Mouse (Mus musculus): ENCODE measurements around the gene Timm23. TPM values are rescaled to one million over a fixed set of nuclear protein-coding genes. Genes with fewer than 3 reads are reported as not detected.

The Timm23 gene
- total RNA-seq (2023): 10 to 100 TPM; 64.0 to 74.5 TPM

DNA sequence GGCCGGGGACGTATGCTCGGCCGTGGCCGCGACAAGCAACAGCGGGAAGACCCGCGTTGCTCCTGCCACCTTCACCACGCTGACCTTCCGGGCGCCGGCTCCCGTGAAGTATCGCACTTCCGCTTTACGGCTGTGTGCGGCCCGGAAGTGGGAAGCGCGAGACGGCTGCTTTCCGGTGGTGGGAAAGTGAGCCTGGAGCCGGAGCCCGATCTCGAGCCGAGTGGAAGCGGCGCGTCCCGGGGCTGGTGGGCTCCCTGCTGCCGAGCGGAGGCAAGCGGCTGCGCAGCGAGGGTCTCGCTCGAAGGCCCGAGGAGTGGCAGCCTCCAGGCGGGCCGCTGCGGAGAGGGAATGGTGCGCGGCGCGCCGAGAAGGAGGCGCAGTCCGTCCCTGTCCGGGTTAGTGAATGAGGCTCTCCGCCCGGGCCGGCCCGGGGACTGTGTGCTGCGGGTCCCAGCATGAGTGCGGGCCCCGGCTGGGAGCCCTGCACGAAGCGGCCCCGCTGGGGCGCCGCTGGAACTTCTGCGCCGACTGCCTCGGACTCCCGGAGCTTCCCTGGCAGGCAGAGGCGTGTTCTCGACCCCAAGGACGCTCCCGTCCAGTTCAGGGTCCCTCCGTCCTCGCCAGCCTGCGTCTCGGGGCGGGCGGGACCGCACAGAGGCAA lies at the start of gene Timm23, which contains the start of gene Parg:
Gene Timm23 (minus strand): TSS at position 108 of the 661 bp plus-strand sequence.
Gene Parg (plus strand): TSS at position 159 of the 661 bp plus-strand sequence.

DNA sequence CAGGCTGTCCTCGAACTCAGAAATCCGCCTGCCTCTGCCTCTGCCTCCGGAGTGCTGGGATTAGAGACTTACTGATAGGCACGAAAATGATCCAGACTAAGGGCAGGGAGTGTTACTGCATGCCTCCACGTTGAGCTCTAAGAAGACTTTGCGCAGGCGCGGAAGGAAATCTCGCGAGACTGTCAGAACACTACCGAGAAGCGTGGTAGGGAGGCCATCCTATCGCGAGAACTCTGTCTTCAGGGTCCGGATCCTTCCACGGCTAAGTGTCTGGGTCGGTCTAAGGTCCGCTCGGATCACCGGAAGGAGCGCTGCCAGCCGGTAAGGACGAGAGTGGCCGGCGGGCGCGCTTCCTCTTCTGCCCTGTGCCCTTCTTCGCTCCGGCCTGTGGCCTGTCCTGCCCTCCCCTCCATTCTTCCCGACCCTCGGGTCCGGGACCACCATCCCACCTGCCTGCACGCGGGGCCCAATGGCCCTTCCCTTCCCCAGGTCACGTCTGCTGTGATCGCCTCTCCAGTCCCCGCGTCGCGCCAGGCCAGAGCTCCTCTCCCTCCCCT lies 41.9 kb downstream of the Timm23 start, which contains the start of gene Ncoa4:
Gene Ncoa4 (plus strand): TSS at position 176 of the 557 bp plus-strand sequence.

DNA sequence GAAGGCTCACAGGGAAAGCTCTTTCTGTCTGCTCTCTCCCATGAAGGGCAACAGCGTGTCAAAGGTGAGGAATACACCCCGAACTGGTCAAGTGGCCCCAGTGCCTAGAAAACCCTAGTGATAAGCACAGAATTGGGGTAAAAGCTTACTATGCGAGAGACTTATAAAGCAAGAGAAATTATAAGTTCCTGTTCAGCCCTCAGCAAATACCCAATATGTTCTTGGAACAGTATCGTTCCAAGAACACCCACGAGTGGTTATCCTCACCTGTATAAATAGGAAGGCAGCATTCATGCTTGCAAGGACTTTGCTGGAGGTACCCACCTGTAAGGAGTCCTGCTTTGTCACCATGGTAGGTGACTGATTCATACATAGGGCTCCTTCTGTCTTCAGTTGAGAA lies 60.0 kb downstream of the Timm23 start, which contains the start of gene Msmb:
Gene Msmb (plus strand): TSS at position 301 of the 400 bp plus-strand sequence.

Other genes with a start within 250 kb of the Timm23 start
- under 1 TPM; 0.12 to 0.13 TPM for gene Galnt15, start 172.9 kb downstream of the Timm23 start, total RNA-seq (2023)
- 1 to 10 TPM; 2.4 to 8.7 TPM for gene Oxnad1, start 116.5 kb downstream of the Timm23 start, total RNA-seq (2023)
- 10 to 100 TPM; 56.0 to 69.0 TPM for gene Dph3, start 116.2 kb downstream of the Timm23 start, total RNA-seq (2023)
- gene Msmb, start 59.9 kb downstream of the Timm23 start, total RNA-seq (2023): not detected
- 100 to 1,000 TPM; 132 to 150 TPM for gene Ncoa4, start 42.0 kb downstream of the Timm23 start, total RNA-seq (2023)
- gene Parg, start 51 bp upstream of the Timm23 start, total RNA-seq (2023): 10 to 100 TPM; 37.2 to 37.8 TPM
- not detected for gene Ogdhl, start 120.1 kb upstream of the Timm23 start, total RNA-seq (2023)
- not detected for gene 1700024G13Rik, start 186.5 kb upstream of the Timm23 start, total RNA-seq (2023)